Mouse (Mus musculus) c-Kit-positive CD71-negative TER-119-negative erythroid progenitor cells, embryonic 14.5 days (primary cell): ENCODE results near the gene Chkb.
A peak's percentile ranks its signal among the peaks of the same experiment; 100 is the strongest.
"Not testable (repeated sequence)": the region's sequence is repeated elsewhere in the genome, so short reads cannot be mapped to it uniquely, and the experiment has no call there.

Experiments
- DNase-seq: peaks from one replicate; pipeline ENCODE4 v3.0.0-alpha.2; 2013; ENCODE audit warnings: low read depth

The Chkb gene

GRCm38 (mm10) chr15:89453865-89454478, 24.3 kb upstream of the Chkb start, which contains the start of gene Mapk8ip2:
TSS of gene Mapk8ip2 (plus strand) at chr15:89453913.
- no peak for DNase-seq

- DNase-seq = peak; percentile 69
Observed at GRCm38 (mm10) chr15:89452906-89453864, 23.5 kb upstream of the Chkb start.

GRCm38 (mm10) chr15:89442486-89443070, 12.9 kb upstream of the Chkb start:
- DNase-seq = no peak

GRCm38 (mm10) chr15:89435878-89436277, 6.2 kb upstream of the Chkb start:
- DNase-seq = no peak

- DNase-seq = no peak
Observed at GRCm38 (mm10) chr15:89434136-89434535, 4.4 kb upstream of the Chkb start.

GRCm38 (mm10) chr15:89432946-89433345, 3.2 kb upstream of the Chkb start:
- no peak for DNase-seq

- no peak for DNase-seq
Observed at GRCm38 (mm10) chr15:89431806-89432205, 2.1 kb upstream of the Chkb start.

- DNase-seq = no peak
Observed at GRCm38 (mm10) chr15:89431271-89431670, 1.6 kb upstream of the Chkb start.

GRCm38 (mm10) chr15:89430771-89431170, 1.1 kb upstream of the Chkb start:
- not testable (repeated sequence) for DNase-seq

GRCm38 (mm10) chr15:89430341-89430740, 633 bp upstream of the Chkb start:
- DNase-seq = no peak

GRCm38 (mm10) chr15:89428821-89429351, 822 bp downstream of the Chkb start:
- DNase-seq = no peak

GRCm38 (mm10) chr15:89428136-89428790, 1.4 kb downstream of the Chkb start:
- no peak for DNase-seq

GRCm38 (mm10) chr15:89426716-89427115, 3.0 kb downstream of the Chkb start:
- DNase-seq = no peak

- DNase-seq = no peak
Observed at GRCm38 (mm10) chr15:89425711-89426121, 4.0 kb downstream of the Chkb start, which contains the start of gene Cpt1b. TSS of gene Cpt1b (minus strand) at chr15:89425863.

- no peak for DNase-seq
Observed at GRCm38 (mm10) chr15:89424621-89425020, 5.1 kb downstream of the Chkb start.

GRCm38 (mm10) chr15:89421938-89422337, 7.8 kb downstream of the Chkb start:
- DNase-seq = no peak

- DNase-seq = no peak
Observed at GRCm38 (mm10) chr15:89415282-89415681, 14.4 kb downstream of the Chkb start.

GRCm38 (mm10) chr15:89410118-89410517, 19.6 kb downstream of the Chkb start, which contains the start of gene Syce3:
TSS of gene Syce3 (minus strand) at chr15:89410503.
- DNase-seq = no peak

GRCm38 (mm10) chr15:89406691-89407090, 23.0 kb downstream of the Chkb start:
- DNase-seq = no peak

GRCm38 (mm10) chr15:89404831-89405623, 24.7 kb downstream of the Chkb start:
- no peak for DNase-seq

GRCm38 (mm10) chr15:89402471-89402870, 27.2 kb downstream of the Chkb start:
- no peak for DNase-seq
